In genomic region chr2:15054945-15055637, GRCm38 (mm10) we compare ENCODE assay signal across 1 mouse cellular context.
TF ChIP-seq lines count a peak whose summit lies in the region.

TSS of gene Nsun6 (minus strand) at chr2:15055069.

TF ChIP-seq in MEL, 35 proteins besides CTCF, POLR2A, EP300 and RAD21 (continued from another document):
- TF ChIP-seq HCFC1 (IDR thresholded peaks at IDR 0.05; ENCODE audit: low read depth, low read length): peak; percentile 84
- no peak for TF ChIP-seq MAX (IDR thresholded peaks at IDR 0.05; ENCODE audit: low read length)
- TF ChIP-seq MEF2A (IDR thresholded peaks at IDR 0.05; ENCODE audit: extremely low read depth, insufficient replicate concordance, low read depth, low read length, poor library complexity, severe bottlenecking): no peak
- no peak for TF ChIP-seq ZNF384 (IDR thresholded peaks at IDR 0.05; ENCODE audit: low read depth, low read length)
- TF ChIP-seq UBTF (IDR thresholded peaks at IDR 0.05; ENCODE audit: borderline replicate concordance, insufficient read depth, low read depth, low read length): 0 out of 2 replicates have a peak, but pooled peaks have one; percentile 31
